Mouse (Mus musculus): ENCODE data around the gene Tenm4.
"Not testable (repeated sequence)": the region's sequence is repeated elsewhere in the genome, so short reads cannot be mapped to it uniquely, and the experiment has no call there.

The Tenm4 gene

DNA sequence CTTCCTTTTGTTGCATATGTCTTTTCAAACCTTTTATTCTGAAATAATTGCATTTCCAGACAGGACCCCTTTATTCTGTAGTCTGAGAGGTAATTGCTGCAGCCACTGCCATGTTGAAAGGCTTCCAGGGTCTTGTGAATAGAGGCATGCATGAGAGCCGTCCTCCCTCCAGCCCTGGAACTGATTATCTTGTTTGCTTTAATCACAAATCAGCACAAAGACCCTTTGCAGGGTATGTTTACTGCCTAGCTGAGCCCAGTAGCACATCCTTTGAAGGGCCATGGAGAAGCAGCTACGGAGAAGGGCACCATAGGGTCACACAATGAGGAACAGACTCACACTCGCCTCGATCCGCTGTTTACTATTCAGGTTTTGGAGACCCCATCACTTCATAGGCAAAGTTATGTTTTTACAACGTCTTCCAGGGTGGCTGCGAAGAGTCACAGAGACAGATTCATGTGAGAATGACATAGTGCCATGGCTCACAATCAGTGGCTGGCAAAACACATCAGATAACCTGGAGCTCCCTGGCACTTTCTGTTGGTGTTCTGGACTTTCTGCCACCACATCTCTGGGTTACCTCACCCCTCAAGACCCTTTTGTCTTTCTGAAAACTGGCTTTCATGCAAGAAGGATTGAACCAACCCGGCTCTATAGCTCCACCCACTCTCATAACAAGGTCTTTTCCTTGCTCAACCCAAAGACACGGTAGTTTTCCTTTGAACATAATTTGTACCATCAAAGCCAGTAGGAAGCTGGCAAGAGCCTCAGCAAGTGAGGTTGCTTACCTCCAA, 425.6 kb downstream of the Tenm4 start:
- DNase-seq = no peak

DNA sequence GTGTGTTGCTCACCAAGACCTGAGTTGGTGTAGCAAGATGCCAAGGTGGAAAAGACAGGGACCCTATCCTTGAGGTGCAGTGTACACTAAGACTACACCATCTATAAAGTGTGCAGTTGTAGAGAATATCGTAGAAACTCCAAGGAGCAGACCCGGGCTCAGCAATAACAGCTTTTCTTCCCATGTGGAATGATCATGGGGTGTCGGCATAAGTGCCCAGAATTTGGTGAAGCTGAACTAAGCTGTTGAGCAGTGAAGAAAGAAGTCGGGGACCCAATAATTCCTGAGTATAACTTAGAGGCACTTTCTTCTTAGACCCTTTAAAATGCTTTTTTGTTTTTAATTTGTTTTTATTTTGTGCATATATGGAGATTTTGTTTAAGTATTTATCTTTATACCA, 426.8 kb downstream of the Tenm4 start:
- DNase-seq = no peak

DNA sequence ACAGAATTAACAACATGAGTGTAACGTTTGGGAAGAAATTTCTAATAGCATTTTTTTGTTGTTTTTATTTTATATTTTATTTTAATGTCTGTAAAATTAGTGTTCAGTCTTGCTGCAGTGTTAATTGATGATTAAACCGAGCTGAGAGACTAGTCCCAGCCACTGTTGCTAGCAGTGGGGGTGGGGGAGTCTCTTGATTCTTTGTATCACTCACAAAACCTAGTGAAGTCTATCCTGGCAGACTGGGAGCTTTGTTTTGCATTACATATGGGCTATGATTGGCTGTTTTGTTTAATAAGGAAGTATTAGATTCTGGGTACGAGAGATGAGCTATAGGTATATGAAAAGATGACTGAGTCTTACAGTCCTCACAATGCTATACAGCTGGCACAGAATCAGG, 428.0 kb downstream of the Tenm4 start:
- no peak for DNase-seq

DNA sequence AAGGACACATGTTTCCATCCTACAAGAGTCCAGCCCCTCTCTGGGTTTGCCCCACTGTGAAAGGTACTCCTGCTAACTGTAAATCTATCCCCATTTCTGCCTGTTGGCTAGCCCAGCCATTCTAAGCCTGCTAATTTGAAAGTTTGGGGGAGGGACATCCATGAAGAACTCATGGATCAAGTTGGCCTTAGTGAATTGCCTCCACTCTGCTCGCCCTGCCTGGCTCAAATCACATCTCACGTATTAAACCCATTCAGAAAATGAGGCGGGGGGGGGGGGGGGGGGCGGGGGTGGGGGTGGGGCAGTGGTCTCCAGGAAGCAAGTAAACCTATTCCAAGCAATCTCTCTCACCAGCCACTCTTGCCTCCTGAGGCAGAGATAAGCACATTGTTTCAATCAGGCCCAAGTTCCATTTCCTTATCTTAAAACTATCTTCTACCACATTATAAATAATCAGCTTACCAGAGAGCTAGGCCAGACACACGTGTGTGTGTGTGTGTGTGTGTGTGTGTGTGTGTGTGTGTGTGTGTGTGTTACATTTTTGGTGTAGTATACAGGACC, 429.4 kb downstream of the Tenm4 start:
- no peak for DNase-seq

DNA sequence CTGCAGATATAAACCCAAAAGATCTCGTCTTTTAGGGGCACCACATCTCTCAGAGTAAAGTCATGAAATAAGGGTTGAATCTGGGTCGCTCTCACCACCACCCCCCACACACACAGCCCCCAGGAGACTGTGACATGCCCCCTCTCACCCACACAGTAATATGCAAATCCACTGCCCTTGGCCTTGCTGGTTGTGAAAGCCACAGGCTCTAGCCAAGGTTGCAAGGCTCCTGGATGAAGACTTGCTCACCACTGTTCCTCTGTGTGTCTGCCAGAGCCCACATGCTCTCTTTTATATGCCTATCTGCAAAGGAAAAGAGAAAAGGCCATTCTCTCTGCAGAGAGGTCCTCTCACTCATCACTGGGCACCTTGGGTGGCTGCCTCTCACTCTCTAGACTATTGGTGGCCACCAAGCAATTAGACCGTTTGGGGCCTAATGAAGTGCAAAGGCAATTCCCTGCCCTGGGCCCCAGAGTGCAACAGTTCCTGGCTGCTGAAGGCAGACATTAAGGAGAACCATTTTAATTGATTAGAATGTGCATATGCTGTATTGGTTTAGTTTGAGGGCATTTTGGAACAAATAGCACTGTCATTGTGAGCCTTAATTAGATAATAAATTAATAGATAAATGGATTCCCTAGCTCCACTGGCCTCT, 433.2 kb downstream of the Tenm4 start:
- DNase-seq = no peak

DNA sequence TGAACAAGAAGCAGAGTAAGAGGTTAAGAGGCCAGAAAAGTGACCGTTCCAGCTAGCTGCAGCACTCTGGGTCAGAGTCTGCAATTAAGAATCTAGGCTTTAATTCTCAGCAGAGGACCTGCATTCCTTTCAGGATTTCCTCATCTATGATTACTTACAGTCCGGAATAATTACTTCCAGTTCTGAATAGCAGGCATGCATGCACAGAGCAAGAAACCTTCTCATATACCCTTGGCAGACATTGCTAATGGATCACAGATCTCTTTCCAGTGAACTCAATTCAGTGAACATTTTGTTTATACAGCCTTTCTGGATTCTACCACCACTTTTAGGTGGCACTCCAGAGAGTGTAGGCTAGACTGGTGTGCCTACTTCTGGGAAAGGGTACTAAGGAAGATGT, 434.3 kb downstream of the Tenm4 start:
- DNase-seq = no peak

DNA sequence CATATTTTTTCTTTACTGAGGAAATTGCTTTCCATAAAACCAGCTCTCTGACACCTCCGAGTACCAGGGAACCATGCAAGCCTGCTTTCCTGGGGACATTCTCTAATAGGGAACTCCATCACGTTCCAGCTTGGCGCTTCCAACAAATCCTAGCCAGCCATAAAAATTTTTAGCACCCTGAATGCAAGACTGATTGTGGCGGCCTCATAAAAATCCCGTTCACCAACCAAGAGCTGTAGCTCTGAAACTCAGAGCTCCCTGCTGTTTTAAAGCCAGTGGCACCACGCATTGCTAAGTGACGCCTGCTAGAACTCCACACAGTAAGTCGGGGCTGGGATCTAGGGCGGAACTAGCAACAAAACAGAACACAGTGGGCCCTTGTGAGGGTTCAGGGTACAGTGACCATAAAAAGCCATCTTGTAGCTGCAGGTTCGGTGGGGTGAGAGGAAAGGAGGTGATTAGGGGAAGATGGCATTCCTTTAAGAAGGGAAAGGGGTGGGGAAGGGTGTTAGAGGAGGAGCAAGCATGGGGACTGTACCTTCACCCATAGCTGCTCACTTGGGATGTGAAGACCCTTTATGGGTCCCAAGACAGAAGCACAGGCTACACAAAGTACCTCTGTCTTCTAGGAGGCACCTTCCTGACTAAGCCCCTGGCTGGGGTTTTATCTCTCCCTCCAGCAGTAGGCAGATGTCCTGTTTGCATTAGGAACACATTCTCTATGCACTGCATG, 439.0 kb downstream of the Tenm4 start:
- no peak for DNase-seq

DNA sequence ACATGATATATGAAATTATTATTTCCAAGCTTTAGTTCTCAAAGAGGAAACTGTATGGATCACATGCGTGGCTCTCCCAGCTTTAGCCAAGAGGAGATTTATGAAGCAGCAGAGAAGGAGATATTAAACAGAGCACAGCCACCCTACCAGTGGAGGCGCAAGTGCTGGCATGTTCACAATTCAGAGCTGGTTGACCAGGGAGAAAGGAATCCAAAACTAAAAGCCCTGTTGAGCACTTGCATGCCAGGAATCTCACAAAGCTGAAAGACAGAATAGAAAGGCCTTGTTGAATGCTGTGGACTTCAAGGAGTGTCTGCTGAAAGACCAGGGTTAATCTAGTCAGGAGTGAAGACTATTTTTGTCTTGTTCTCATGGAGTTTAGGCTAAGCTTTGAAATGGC, 446.3 kb downstream of the Tenm4 start:
- no peak for DNase-seq

DNA sequence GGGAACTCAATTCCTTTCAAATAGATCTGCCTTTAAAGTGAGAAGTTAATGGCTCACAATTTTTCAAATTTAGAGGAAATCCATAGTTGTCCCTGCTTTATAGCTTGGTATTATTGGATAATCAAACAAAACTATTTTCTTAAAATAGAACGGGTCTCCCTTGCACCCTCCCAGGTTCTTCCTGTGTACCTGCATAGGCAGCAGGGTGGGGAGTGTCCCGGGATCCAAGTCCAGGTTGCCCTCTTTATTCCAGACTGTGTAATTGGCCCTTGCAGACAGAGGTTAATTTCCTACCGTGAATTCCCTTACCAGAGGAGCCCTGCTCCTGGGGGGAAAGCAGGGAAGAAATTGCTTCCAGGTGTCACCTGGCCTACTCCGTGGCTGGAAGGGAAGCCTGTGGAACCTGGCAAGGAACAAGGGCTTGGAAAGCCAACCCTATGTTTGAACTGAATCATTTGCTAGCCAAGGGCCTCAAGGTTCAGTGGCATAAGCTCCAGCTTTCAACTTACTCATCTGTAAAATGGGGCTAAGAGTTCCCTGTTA, 449.0 kb downstream of the Tenm4 start:
- DNase-seq = no peak

DNA sequence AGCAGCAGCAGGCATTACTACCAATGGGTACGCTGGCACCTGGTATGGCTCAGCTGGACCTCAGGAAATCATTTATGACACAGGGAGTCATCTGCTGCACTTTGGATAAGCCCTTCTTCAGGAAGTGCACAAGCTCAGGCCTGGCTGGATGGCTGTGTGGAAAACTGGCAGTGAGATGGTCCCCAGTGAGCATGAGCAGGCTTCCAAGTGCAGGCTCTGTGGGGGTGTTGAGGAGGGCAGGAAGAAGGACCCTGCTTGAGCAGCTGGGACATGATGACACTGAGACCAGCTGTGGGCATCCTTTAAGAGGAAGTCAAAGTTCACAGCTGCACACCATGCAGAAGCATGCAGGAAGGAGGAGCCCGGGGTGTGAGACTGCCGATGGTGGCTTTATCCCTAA, 455.3 kb downstream of the Tenm4 start:
- DNase-seq = no peak

DNA sequence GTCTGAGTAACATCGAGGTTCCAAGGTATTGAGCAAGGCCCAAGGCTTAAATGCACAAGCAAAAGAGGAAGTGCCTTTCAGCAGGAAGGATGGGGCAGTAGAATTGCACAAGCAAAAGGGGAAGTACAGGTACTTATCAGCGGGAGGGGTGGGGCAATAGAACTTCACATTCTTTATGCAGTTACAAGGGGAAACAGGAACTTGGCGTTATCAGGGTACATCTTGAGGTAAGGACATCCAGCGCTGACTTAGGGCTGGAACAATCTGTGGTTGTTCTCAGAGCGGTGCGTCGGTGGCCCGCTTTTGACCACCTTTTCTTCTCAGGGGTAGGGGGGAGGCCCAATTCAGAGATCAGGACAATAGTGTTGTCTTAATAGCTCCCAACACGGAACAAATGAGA, 459.5 kb downstream of the Tenm4 start:
- DNase-seq = not testable (repeated sequence)

DNA sequence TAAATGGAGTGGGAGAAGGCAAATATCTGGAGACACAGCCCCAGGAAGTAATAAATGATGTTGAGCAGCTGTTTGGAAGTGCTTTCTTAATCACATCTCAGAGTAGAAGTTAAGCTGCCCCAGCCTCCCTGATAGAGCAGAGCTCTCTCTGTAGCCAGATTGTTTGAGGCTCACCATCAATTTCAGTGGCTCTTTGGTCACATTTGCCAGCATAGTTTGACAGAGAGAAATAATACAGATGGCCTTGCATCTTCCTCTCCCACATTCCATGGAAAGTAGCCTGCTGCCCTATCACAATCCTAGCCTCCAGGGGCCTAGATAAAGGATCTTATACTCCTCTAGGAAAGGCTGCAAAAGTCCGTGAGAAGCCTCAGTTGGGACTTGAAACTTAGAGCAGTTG, 462.0 kb downstream of the Tenm4 start:
- DNase-seq = no peak

DNA sequence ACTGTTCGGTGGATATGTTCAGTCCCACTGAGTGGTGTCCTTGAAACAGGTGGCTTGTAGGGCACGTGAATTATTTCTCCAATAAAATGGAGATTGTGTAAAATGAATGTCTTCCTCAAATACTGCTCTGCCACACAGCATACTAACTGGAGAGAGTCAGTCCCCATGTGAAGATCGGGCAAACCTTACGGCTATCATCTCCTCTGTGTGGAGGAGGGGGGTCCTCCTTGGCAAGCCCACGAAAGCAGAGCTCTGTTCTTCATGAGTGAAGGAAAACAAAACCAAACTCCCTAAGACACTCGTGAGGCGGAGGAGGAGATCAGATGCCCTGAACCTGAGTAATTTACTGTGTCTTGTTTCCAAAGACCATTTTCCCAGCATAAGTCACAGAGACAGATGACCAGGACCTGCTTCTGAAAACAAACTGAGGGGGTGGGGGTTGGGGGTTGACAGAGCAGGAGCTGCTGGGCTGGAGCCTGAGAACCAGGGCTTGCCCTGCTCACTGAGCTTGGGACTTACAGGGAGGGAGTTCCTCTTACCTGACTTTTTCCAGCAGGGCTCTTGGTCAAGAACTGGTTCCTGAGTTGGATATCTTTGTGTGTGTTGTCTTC, 464.9 kb downstream of the Tenm4 start:
- no peak for DNase-seq

DNA sequence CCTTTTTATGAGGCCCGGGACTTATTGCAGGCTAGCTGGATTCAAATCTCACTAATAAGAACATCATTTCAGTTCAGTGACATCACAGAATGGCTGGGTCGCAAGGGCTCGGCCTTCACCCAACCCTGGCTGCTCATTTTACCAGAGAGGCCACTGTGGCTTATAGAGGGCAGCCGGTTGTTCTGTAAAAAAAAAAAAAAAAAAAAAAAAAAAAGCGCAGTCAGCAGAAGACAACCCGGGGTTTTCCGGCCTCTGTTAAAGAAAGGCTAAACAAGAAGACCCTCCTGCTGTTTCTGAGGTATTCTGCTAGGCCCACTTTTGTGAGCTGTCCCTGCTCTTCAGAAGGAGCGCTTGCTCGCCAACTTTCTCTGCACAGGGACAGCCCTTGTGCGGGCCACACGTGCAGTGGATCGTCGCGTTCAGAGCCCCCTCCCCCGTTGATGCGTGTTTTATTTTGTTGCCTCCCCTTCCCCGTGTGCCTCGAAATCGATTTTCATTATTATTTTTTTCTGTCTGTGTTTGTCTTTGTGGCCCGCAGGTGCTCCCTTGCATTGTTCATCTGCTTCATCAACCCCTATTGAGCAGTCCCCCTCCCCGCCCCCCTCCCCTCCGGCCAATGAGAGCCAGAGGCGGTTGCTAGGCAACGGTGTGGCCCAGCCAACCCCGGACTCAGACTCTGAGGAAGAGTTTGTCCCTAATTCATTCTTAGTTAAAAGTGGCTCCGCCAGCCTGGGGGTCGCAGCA, 472.6 kb downstream of the Tenm4 start:
- peak; percentile 16 for DNase-seq

DNA sequence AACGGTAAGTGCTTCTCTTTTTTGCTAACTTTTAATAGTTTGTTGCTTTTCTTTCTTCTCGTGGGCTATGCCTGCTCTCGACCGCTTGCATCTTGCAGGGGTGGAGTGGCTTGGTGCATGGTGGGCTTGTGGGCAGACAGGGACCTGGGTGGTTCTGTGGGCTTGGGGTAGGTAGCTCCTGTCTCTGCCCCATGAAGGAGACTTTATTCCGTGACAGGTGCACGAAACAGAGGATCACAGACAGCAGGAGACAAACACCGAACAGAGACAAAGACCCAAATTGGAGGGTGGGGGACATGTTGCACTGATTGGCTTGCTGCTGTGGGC, 473.1 kb downstream of the Tenm4 start:
- no peak for DNase-seq

DNA sequence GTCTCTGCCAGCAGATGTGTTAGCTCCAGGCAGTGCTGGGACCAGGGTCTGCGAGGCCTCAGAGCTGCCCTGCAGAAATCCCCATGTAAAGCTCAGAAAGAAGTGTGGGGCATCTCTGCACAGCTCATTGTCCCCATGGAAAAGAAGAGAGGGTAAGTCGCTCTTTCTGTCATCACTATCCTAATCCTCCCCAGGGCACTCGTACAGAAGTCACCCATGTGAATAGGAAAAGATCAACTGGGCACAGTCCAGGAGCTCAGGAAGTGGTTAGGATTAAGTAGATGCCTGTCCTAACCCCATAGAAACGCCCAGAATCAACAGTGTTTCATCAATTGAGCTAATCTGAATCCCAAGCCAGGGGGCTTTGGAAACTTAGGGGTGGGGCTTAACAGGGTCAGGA, 476.6 kb downstream of the Tenm4 start:
- DNase-seq = no peak

DNA sequence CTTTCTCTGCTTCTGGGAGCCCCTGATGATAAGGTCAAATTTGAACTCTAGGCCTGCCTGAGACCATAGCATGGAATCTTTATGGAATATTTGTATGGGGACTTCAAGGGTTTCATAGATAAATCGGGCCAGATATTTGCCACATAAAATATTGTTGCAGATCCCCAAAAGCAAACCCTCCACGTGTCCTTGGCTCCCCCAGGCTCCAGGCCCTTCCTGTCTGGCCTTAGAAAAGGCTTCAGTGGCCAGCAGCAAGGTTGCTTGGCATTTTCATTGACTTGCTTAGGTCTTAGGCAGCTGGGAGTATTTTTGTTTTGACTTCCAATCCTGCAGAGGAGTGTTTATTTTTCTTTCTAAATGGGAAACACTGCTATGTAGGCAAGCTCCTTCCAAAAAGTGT, 477.6 kb downstream of the Tenm4 start:
- no peak for DNase-seq

DNA sequence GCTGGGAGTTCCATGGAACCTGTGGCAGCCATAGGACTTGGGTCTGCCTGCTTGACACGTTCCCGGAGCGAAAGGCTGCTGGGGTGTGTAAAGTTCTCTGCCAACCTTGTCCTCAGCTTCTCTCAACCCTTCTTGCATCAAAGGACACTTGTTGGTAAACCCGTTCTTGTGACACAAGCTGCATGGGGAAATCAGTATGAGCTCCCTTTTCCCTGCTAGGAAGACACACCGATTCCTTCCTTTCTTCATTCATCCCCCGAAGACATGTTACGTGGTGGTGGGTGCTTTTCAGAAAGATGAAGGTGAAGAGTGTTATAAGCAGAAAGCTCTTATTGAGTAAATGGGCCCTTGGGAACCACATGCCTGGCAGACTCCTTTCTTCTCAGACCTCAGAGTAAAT, 478.1 kb downstream of the Tenm4 start:
- no peak for DNase-seq

DNA sequence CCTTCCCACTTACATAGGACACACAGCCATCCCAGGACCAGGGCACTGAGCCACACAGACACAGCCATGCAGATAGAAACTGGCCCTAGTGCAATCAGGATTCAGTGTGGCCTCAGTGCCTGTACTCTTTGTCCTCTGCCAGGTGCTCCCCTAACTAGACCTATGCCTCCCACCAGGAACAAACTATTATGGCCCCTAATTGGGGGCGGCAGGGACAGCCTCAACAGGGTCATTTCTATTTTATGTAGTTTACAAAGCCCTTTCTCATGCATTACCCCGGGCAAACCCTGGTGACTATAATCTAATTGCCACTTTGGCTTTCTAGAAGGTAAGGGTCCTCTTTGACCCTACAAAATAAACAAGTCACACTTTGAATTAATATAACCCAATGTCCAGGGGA, 479.4 kb downstream of the Tenm4 start:
- no peak for DNase-seq

DNA sequence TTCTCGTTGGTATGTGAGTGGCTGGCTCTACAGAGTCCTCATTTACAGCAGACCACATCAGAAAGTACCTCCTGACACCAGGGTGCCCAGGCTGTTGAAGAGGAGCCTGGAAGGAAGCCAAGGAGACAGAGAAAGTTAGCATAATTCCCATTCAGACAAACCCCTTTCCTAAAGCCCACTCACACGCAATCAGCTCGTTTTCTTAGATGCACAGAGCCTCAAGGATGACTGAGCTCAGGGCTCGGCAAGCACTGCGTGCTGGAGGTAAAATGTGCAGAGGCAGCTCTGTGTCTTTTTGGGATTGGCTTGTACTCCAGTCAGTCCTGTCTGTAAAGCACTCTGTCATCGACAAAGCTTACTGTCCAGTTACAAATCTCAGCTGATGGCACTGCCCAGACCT, 480.0 kb downstream of the Tenm4 start:
- DNase-seq = no peak

DNA sequence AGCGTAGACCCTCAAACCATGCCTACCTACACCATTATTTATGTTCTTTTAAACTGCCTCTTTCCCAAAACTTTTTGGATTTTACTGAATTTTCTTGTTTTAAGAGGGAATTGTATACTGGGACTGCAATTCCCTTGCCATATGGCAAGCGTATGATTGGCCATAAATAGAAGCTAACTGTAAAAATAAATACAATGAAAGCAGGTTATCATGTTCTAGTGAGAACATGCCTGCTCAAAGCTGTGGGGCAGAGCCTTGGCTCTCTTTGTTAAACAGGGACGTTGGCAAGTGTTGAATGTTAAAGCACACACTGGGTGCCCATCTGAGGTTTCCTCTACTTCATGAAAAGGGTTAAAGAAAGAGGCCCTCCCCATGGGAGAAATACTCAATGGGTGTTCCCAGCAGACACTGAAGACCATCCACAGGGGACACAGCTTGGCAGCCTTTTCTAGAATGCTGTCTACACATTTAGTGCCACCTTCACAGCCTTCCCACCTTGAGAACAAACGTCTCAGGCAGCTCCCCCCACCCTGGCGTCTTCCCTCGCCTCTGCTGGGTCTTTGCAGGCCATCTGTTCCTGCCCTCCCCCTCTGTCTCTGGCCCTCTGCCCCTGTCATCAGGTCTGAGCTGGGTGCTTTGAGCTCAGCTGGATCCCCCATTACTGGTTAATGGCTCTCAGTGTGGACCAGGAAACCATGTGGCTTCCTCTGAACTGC, 480.7 kb downstream of the Tenm4 start:
- DNase-seq = no peak

DNA sequence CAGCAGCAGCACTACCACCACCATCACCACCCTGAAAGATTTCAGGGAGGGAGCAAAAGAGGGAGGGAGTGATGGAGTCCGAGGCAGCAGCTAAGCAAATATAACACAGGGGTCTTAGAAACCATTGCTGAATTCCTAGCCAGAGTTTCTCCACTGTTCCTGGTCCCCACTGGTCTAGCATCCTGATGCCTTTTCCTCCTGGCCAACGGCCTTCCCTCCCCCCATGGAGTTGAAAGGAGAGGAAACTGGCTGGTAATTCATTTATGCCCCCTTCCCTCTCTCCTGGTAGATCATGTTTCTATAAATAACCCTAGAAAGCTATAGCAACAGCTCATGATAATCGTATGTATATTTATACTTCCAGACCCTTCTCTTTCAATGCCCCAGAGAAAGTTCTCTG, 481.8 kb downstream of the Tenm4 start:
- DNase-seq = no peak

All from thymus, postnatal 14 days (tissue).